Mouse (Mus musculus) layer of hippocampus, adult 9-10 months (tissue): Measurements from ENCODE around the gene S100a4.

Experiments used
- DNase-seq: peaks from one replicate; pipeline ENCODE4 v3.0.0; 2022; ENCODE audit warnings: low spot score

The S100a4 gene

DNA sequence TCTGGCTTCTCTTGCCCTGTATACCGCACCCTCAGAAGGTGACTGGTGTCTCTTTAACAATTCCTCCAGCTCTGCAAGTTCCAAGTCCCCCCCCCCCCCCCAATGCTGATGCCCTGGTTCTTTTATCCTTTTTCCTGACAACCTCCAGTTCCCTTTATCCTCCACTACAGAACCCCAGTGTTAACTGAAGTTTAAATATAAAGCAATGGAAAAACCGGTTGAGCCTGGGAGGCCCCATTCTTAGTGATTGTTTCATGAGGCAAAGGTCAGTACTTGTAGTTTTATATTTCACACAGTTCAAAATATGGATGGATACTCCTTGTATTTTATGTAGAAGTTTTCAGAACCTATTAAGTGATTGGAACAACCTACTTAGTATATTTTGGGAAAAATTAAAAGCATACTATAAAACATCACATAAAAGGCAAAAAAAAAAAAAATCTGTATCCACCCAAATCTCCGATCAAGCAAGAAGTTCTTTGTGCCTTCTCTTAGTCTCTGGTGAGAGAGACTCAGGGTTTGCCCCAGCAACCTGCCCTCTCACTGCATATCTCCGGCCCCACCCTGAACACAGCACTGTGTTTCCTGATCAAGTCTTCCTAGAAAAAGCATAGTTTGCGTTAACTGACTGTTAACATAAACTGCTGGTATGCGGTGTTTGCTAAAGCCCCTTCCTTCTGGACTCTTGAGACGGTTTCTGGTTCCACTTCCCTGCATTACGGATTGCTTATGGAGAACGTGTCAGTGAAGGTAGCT lies 22.9 kb downstream of the S100a4 start:
- DNase-seq, result no peak

DNA sequence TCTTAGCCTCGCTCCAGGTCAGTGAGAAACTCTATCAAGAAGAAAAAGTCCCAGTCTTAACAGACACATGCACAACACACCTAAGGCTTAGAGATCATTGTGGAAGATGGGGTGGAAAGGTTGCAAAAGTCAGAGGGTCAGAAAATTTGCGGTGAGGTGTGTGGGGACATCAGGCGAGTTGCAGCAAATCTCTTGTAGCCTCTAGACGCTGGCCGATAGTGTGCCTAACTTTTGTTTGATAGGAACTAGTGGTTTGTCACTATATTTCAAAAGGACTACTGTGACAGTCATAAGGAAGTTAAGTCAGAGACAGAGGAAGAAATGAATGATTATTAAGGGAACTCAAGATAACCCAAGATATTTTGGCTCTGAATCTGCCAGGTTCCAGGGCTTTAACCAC lies 23.8 kb downstream of the S100a4 start:
- DNase-seq, result no peak

DNA sequence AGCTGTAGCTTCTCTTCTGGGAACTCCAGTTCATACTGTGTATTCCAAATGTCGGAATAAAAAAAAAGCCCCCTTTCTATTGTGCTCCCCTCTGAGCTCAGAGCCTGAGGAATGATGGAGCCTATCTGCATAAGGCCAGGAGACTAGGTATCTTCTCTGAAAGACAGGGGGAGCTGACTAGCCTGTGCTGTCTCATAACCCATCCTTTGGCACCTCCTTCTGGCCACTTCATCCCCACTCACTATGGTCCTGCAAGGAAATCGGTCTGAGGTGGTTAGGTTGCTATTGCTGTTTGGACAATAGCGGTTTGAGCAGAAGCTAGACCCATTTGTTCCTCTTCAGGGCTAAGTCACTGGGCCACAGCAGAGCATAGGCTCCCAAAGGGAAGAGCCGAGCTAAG lies 24.2 kb downstream of the S100a4 start:
- no peak for DNase-seq

DNA sequence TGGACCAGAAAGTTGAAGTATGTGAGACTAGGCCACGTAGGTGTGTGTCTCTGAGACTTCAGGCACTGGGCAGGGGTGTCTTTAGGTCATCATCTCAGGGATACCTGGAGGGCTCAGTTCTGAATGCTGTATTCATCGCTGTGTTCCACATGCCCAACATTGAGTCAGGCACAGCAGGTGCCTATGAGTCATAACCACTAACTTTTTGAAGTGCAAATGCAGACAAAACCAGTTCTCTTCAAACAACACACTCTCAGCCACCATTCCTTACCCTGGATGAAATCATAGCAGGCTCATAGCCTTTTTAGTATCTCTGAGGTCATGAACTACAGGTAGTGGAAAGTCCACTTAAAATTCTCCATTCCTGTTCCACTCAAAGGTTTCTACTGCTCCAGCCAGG lies 25.7 kb downstream of the S100a4 start:
- no peak for DNase-seq

DNA sequence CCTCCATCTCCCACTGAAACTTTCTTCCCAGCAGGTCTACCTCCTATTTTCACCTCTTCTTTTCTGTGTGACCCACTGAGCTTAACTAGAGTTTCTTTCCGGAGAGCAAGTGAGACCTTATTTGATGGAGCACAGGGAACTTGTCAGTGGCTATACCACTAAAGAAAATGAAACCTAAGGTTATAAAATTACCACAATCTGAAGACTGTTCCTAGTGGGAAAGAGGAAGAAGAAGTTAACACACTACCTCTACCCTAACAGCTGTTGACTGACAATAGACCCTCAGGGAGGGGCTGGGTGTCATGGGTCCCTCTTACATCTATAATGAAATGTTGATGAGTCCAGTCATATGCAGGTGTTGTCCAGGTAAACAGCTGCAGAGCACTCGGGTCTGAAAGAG lies 28.4 kb downstream of the S100a4 start:
- no peak for DNase-seq

DNA sequence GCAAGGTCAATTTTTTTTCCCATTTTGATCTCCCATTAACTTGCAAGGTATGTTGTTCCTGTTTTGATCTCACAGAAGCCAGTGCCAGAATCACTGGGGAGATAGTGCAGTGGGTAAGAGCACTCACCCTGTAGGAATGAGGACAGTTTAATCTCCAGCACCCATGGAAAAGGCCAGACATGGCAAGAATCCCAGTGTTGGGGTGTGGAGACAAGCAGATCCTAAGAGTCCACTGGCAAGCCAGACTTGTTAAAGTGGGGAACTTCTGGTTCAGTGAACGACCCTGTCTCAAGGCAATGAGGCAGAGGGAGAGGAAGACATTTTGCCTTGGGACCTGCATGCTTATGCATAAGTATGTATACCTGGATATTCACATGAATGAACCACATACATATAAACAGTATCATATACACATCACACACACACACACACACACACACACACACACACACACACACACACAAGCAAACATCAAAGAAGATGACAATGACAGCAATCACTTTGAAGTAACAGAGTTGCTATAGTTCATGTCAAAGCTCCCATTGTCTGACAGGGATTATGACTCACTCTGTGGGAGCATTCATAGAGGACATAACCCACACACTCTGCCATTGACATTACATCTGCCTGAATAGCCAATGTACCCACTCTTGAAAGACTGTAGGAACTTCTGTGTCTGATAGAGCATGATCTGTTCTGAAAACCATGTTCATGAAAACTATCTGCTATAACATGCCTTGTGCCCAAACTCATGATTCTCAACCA lies 35.1 kb downstream of the S100a4 start:
- no peak for DNase-seq

DNA sequence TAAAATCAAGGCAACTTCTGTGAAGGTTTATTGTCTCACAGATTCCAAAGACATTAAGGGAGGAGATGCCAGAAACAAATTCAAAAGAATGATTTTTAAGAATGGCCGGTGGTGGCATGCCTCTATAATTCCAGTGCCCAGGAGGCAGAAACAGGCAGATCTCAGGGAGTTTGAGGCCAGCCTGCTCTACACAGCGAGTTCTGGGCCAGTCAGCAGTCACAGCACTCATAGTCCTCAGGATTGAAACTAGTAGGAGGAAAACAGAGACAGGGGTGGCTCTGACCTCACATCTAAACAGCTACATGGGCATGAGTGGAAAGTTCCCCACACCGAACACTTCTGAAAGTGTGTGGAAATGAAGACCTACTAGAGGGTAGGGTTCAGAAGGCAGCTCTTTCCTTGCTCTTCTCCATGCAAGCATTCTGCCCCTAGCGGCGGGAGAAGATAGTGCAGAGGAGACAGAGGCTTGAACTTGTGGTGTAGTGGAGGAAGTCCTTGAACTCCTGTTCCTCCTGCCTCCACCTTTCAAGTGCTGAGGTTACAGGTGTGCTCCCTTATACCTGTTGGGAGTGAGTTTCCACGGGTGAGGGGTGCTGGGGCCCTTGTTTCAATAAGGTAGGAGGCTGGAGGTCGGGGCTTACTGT lies 36.1 kb downstream of the S100a4 start:
- DNase-seq, result no peak

DNA sequence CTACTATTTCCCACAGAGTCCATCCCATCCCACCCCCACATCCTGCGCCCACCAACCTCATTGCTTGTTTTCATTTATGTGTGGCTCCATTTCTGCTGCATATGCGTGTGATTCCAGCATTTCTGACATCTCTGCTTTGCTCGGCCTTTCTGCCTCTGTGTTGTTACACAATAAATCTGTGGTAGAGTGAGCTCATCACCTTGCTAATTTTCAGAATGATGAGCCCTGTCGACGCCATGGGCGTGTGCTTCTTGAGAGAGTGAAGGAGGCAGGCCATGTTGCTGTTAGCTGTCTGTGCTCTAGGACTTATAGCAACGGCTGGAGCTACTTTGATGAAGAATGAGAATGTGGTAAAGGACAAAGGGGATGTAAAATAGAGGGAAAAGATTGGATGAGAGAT lies 37.4 kb downstream of the S100a4 start:
- no peak for DNase-seq

DNA sequence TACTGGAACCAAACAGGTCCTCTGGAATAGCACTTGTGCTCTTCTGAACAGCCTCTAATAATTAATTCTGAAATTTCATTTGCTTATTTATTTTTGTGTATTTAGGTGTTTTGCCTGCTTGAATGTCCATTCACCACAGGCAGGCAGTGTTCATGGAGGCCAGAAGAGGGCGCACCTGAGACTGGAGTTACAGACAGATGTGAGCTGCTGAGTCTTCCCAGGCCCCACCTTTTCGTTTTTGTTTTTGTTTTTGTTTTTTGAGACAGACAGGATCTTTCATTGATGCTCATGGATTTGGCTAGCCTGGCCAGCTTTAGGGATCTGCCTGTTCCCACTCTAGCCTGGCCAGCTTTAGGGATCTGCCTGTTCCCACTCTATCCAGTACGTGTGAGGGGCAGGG lies 40.6 kb downstream of the S100a4 start:
- DNase-seq, result no peak

DNA sequence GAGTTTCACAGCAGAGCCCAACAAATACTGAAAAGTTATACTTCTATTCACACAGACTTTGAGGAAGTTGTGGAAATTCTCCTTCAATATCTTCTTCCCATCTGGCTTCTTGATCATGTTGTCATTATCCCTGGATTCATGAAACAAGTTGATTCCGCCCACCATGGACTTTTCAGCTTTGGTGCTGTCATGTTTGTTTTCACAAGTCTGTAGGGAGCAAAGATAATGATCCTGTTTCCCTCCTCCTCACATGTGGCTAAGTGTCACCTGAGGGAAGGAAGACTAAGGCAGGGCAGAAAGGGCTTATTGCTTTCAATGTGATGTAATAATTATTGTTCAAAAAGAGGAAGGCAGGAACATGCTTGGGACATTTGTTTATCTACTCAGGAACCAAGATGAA lies 43.7 kb downstream of the S100a4 start:
- DNase-seq, result no peak

DNA sequence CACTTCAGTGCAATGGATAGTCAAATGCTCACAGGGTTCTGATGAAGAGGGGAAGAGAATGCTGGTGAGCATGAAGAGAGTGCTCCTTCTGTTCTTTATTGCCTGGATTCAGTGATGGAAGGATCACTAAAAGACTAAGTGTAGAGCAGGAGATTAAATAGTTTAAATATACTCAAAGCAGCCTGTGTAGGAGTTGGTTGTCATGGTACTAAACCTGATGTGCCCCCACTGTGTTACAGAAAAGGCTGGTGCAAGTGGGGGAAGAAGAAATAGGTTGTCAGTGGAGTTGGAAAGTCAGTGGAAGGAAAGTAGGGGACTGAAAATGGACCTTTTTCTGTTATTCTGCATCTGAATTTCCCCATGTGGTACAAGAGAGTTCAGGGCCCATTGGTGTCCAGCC lies 45.4 kb downstream of the S100a4 start:
- no peak for DNase-seq

DNA sequence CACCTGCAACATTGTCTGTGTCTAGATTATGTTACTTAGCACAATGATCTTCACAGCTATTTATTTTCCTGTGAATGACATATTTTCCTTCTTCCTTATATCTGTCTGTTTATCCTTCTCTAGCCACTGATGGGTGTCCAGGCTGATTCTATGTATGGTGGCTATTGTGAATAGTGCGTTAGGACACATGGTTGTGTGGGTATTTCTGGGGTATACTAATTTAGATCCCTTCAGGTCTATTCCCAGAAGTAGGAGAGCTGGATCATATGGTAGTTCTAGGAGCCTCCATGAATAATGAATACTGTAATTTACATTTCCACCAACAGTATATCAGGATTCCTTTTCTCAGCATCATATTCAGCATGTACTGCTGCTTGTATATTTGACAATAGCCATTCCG lies 46.3 kb downstream of the S100a4 start:
- no peak for DNase-seq

DNA sequence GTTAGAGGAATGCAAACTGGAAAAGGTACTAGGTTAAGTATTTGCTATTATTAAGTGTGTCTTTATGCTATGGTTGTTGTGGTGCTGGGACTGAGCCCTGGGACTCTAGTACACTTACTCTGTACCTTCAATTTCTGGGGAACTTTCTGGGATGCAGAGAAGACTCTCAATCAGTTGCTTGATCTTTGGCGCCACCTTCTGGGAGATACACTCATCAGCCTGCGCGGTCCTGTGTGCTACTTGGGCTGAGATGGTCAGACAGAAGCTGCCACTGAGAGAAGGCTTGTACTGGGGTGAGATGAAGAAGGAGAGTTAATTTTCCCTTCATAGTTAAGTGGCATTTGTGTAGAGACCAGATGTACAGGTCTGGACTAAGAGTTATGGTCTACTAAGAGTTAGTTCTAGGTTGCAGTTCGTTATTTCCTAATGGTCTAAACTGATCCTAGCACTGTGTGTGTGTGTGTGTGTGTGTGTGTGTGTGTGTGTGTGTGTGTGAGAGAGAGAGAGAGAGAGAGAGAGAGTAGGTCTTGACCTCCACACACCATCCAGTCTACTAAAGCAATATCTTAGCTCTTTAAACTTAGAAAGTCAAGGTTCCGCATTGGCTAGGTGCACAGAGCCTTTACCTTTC lies 49.4 kb downstream of the S100a4 start:
- DNase-seq, result peak; percentile 76

DNA sequence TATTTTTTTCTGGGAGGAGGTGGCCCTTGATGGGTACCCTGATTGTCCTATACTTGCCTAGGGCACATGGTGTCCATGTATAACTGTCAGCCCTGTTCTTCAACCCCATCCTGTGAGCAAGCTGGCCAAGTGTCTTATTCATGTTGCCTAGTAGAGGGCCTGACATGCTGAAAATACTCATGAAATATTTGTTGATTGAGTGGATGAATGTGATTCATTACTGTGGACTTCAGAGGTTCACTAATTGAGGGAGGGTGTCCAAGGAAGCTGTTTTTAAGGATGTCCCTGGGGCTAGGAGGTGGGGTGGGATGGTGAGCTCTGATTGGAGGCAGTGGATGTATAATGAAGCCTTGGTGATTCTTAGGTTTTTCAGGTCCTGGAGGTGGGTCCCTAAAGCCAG lies 50.1 kb downstream of the S100a4 start, which contains the start of gene S100a7a:
Gene S100a7a, plus strand, starts transcription at position 301 of the 400 bp plus-strand sequence.
- DNase-seq, result no peak
